Mouse (Mus musculus) heart, postnatal 0 days (tissue): ENCODE results near the gene Acp5.

Experiments
- CTCF ChIP-seq: IDR thresholded peaks from 2 replicates; pipeline ENCODE4 v1.5.1; 2016; ENCODE audit warnings: antibody characterized with exemption, control low read depth, low read depth
- EP300 ChIP-seq: IDR thresholded peaks from 2 replicates; pipeline ENCODE4 v1.6.1; 2016; ENCODE audit warnings: antibody characterized with exemption, low read depth

DNA sequence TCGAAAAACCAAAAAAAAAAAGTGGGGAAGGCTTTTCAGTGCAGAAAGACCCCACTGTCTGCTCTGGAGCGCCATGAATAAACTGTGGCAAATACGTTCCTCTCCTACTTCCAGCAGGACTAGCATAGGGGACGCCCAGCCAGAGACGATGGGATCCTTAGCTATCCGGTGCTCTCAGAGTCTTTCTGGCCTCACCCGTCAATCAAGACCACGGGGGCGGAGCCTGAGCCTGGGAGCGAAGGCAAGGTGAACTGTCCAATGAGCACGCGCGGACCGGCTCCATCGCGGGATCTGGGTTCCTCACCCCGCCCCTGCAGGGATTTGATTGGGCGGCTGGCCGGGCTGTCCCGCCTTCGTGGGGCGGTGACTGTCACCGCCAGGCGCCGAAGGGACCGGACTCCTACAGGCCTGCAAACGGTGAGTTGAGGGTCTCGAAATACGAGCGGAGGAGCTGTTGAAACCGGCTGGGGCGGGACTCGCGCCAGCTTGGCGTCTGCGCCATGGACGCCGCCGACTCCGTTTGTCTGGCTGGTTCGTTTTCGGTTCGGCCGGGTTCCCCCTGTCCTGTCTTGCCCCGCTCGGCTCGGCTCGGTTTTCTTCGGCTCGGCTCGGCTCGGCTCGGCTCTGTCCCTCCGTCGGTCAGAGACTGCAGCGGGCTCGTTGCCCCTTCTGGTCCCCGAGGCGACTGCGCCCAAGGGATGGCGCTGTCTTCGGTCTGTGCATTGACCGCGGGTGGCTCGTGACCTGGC is 21.2 kb upstream of the Acp5 start, which contains the start of gene Pigyl:
- TF ChIP-seq CTCF (peak; percentile 14; the same call in 1 of the 2 replicates), EP300 (no peak)
